Mouse (Mus musculus): ENCODE measurements around the gene Mat1a.

The Mat1a gene

GRCm38 (mm10) chr14:41146035-41146434 is 41.2 kb downstream of the Mat1a start:
- no peak for DNase-seq

- no peak for DNase-seq
Measured at GRCm38 (mm10) chr14:41146922-41147321, 42.1 kb downstream of the Mat1a start.

- peak; percentile 25 to 31 for DNase-seq
Measured at GRCm38 (mm10) chr14:41147356-41147755, 42.5 kb downstream of the Mat1a start.

GRCm38 (mm10) chr14:41151220-41151898 is 46.5 kb downstream of the Mat1a start, which contains the start of gene Mbl1:
Gene Mbl1, plus strand, starts transcription at chr14:41151458.
- no peak for DNase-seq

GRCm38 (mm10) chr14:41160076-41160475 is 55.2 kb downstream of the Mat1a start:
- no peak for DNase-seq

- DNase-seq = no peak
Measured at GRCm38 (mm10) chr14:41160743-41161142, 55.9 kb downstream of the Mat1a start.

- peak; percentile 52 to 68 for DNase-seq
Measured at GRCm38 (mm10) chr14:41162663-41163062, 57.8 kb downstream of the Mat1a start.

- no peak for DNase-seq
Measured at GRCm38 (mm10) chr14:41167278-41167677, 62.4 kb downstream of the Mat1a start.

- no peak for DNase-seq
Measured at GRCm38 (mm10) chr14:41168567-41168966, 63.7 kb downstream of the Mat1a start.

- no peak for DNase-seq
Measured at GRCm38 (mm10) chr14:41170514-41170913, 65.7 kb downstream of the Mat1a start.

Data from cerebellum, postnatal 14 days (tissue).